Mouse (Mus musculus): ENCODE results near the gene Aunip. TPM values are rescaled to one million over a fixed set of nuclear protein-coding genes. Genes with fewer than 3 reads are reported as not detected.
A peak's percentile ranks its signal among the peaks of the same experiment; 100 is the strongest.
"Not testable (repeated sequence)": the region's sequence is repeated elsewhere in the genome, so short reads cannot be mapped to it uniquely, and the experiment has no call there.

Gene Aunip
- polyA plus RNA-seq, 1 experiment from 2014 or later = 18.0 TPM

- H3K9me3 ChIP-seq = no peaks in the 10 kb centered on the region
- H3K4me2 ChIP-seq (replicated peaks) = no peak overlapping the region
- WGBS = 68% methylated on average over 11 of the region's 11 CpGs
- peaks cover 8% of the 10 kb centered on the region for H3K4me1 ChIP-seq (replicated peaks)
- peak; percentile 51; the same call in 1 of the 2 replicates for ATAC-seq
- no peak overlapping the region for H3K27ac ChIP-seq
- H3K9ac ChIP-seq = no peak overlapping the region
- no peaks in the 10 kb centered on the region for H3K27me3 ChIP-seq (replicated peaks)
- H3K4me3 ChIP-seq (replicated peaks) = no peak overlapping the region
- no peaks in the 10 kb centered on the region for H3K36me3 ChIP-seq
Measured at GRCm38 (mm10) chr4:134489986-134490665, 20.7 kb upstream of the Aunip start.

- ATAC-seq = peak; percentile 26
- Histone ChIP-seq H3K27ac (no peak overlapping the region), H3K27me3 (replicated peaks) (no peaks in the 10 kb centered on the region), H3K4me3 (replicated peaks) (no peak overlapping the region), H3K36me3 (no peaks in the 10 kb centered on the region), H3K4me1 (replicated peaks) (peaks cover 21% of the 10 kb centered on the region), H3K4me2 (replicated peaks) (no peak overlapping the region), H3K9me3 (no peaks in the 10 kb centered on the region), H3K9ac (no peak overlapping the region)
- 56% methylated on average over 6 of the region's 6 CpGs for WGBS
Measured at GRCm38 (mm10) chr4:134491716-134492115, 19.1 kb upstream of the Aunip start.

GRCm38 (mm10) chr4:134494161-134494560 lies 16.6 kb upstream of the Aunip start:
- H3K27me3 ChIP-seq (replicated peaks); H3K4me2 ChIP-seq (replicated peaks); ATAC-seq; H3K27ac ChIP-seq; H3K9ac ChIP-seq; H3K36me3 ChIP-seq; H3K9me3 ChIP-seq; H3K4me3 ChIP-seq (replicated peaks): not testable (repeated sequence)
- H3K4me1 ChIP-seq (replicated peaks) = peaks cover 30% of the 10 kb centered on the region
- WGBS = 93% methylated on average over 6 of the region's 6 CpGs

DNA sequence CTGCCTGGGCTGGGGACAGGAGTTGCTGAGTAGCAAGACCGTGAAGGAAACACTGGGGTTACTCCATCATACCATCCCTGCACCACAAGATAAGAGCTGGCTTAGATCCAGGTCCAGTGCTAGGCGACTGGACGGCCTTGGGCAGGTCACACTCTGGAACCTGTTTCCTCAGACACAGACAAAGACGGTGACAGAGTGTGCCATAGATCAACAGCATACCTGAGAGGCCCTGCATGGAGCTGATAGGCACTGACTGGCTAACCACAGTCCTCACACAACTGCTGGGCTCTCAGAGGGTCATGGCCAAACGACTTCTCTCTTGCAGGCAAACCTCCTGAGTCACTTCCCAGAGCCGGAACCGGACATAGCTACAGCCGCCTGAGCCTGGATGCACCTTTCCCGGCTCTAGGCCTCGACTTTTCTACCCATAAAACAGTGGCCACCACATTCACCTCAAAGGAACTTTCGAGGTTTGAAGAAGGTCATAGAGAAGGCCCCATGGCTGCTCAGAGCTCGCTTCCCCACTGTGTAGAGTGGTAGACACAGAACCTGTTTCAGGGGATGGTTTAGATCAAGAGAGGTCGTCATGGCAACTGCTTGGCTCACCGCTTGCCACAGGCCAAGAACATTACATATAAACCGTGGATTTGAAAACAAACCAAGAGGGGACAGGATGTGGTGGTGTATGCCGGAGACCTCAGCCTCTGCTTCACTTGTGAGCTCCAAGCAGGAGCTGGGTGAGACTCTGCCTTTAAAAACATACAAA lies 15.8 kb upstream of the Aunip start:
- Histone ChIP-seq H3K4me3 (replicated peaks) (no peak overlapping the region), H3K4me2 (replicated peaks) (no peak overlapping the region), H3K36me3 (no peaks in the 10 kb centered on the region), H3K4me1 (replicated peaks) (peaks cover 30% of the 10 kb centered on the region), H3K9ac (no peak overlapping the region), H3K27ac (peak overlapping the region; percentile 58), H3K9me3 (no peaks in the 10 kb centered on the region), H3K27me3 (replicated peaks) (no peaks in the 10 kb centered on the region)
- 56% methylated on average over 16 of the region's 16 CpGs for WGBS
- ATAC-seq = peak; percentile 58

DNA sequence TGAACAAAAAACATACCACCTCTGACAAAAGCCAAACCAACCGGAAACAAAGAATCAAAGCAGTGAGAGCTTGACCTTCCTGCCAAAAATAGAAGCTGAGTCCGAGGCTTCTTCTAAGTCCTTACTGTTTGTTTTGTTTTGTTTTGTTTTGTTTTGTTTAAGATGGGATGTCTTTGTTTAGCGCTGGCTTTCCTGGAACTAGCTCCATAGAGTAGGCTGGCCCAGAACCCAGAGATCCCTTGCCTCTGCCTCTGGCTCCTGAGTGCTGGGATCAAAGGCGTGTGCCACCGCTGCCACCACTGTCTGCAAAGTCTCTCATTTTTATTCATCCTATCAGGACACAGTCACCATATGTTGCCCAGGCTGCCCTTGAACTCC lies 15.3 kb upstream of the Aunip start:
- Histone ChIP-seq H3K4me2 (replicated peaks) (no peak overlapping the region), H3K9ac (no peak overlapping the region), H3K27me3 (replicated peaks) (no peaks in the 10 kb centered on the region), H3K4me1 (replicated peaks) (peaks cover 30% of the 10 kb centered on the region), H3K36me3 (no peaks in the 10 kb centered on the region), H3K9me3 (no peaks in the 10 kb centered on the region), H3K4me3 (replicated peaks) (no peak overlapping the region), H3K27ac (no peak overlapping the region)
- 69% methylated on average over 5 of the region's 5 CpGs for WGBS
- no peak for ATAC-seq

GRCm38 (mm10) chr4:134496595-134497210 lies 14.1 kb upstream of the Aunip start, which contains the start of gene Paqr7:
TSS of gene Paqr7 (plus strand) at chr4:134496697.
- 4% methylated on average over 35 of the region's 35 CpGs for WGBS
- Histone ChIP-seq H3K4me1 (replicated peaks) (peaks cover 30% of the 10 kb centered on the region), H3K4me3 (replicated peaks) (peak within 1 kb of the TSS; percentile 56), H3K27ac (peak within 1 kb of the TSS; percentile 73), H3K9ac (peak within 1 kb of the TSS; percentile 62), H3K4me2 (replicated peaks) (peak within 1 kb of the TSS; percentile 99), H3K27me3 (replicated peaks) (no peaks in the 10 kb centered on the region), H3K36me3 (no peaks in the 10 kb centered on the region), H3K9me3 (no peaks in the 10 kb centered on the region)
- ATAC-seq = peak; percentile 72

DNA sequence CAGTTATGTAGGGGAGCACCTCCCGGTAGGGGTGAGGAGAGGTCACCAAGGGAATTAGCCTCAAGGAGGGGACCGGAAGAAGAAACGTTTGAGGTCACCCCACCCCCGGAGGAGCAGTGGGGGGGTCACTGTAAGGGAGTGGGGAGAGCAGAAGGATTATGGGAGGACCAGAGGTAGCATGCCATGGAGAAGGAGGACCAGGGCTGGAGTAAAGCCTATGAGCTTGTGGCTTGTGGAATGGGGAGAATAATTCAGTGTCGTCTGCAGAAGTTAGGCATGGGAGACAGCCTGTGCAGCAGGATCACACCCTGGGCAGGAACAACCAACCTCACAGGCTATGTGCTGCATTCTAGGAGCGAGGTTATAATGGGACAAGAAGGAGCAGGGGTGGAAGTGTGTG lies 13.6 kb upstream of the Aunip start:
- Histone ChIP-seq H3K4me3 (replicated peaks) (peak overlapping the region; percentile 56), H3K36me3 (no peaks in the 10 kb centered on the region), H3K27me3 (replicated peaks) (no peaks in the 10 kb centered on the region), H3K9me3 (no peaks in the 10 kb centered on the region), H3K9ac (peak overlapping the region; percentile 62), H3K4me1 (replicated peaks) (peaks cover 30% of the 10 kb centered on the region), H3K4me2 (replicated peaks) (peak overlapping the region; percentile 99), H3K27ac (peak overlapping the region; percentile 73)
- peak; percentile 49; the same call in 1 of the 2 replicates for ATAC-seq
- 10% methylated on average over 6 of the region's 6 CpGs for WGBS

DNA sequence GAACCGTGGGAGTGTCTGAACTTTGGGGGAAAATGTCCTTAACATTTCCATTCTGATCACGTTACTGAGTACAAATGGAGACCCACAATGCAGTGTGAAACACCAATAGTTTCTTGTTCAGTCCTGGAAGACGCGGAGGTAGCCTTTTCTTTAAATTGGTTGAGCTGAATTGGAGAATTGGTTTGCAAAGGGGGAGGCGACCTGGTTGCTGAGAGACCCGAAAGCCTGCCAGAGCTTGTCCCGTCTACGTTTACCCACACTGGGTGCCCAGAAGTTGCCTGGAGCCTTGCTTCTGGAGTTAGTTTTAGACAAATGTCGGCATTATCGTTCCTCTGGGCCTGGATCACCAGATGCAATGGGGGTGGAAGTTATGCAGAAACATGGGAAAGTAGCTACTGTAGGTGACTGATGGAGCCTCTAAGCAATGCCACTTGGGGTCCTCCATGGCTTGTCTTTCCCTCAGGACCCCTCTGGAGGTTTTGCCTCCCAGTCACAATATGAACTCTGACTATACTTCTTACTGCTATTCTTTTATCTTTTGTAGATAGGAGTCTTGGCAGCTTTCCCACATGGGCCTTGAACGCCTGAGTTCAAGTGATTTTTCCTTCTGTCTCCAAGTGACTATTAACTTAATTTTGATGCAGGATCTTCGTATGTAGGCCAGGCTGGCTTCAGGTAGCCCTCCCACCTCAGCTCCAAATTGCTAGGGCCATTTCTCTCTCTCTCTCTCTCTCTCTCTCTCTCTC lies 12.6 kb upstream of the Aunip start:
- H3K27ac ChIP-seq = no peak overlapping the region
- H3K27me3 ChIP-seq (replicated peaks) = no peaks in the 10 kb centered on the region
- no peak overlapping the region for H3K9ac ChIP-seq
- 77% methylated on average over 12 of the region's 12 CpGs for WGBS
- no peak for ATAC-seq
- peaks cover 30% of the 10 kb centered on the region for H3K4me1 ChIP-seq (replicated peaks)
- no peaks in the 10 kb centered on the region for H3K9me3 ChIP-seq
- no peak overlapping the region for H3K4me3 ChIP-seq (replicated peaks)
- H3K4me2 ChIP-seq (replicated peaks) = peak overlapping the region; percentile 99
- H3K36me3 ChIP-seq = no peaks in the 10 kb centered on the region

DNA sequence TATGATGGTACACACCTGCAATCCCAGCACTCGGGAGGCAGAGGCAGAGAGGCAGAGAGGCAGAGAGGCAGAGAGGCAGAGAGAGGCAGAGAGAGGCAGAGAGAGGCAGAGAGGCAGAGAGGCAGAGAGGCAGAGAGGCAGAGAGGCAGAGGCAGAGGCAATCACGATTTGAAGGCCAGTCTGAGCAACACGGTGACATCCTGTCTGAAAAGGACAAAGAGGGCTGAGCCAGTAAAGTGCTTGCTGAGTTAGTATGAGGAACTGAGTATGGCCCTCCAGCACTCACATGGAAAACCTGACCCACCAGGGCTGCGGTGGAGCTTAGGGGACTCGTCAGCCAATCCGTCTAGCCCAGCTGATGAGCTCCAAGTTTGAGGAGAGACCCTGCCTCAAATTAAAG lies 11.8 kb upstream of the Aunip start:
- not testable (repeated sequence) for H3K4me3 ChIP-seq (replicated peaks); H3K36me3 ChIP-seq; H3K27ac ChIP-seq; H3K9ac ChIP-seq; H3K27me3 ChIP-seq (replicated peaks); ATAC-seq; H3K4me2 ChIP-seq (replicated peaks); H3K9me3 ChIP-seq
- peaks cover 30% of the 10 kb centered on the region for H3K4me1 ChIP-seq (replicated peaks)
- 86% methylated on average over 6 of the region's 6 CpGs for WGBS

DNA sequence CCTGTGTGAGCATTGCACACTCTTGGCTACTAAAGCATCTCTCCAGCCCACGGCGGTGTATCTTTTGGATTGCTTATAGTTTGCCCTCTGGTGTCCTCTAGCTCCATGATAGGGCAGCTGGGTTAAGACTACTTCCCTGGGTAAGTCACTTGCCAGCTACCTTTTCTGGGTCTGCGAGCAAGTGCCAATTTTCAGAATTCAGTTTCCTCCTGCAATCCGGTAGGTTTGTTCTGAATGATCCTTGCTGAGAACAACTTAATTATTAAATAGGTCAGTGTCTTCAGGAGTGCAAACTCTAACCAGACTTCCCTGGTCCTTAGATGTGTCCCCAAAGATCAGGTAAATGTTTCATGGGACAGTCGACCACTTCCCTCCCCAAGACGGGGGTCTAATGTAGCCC lies 9.7 kb upstream of the Aunip start:
- Histone ChIP-seq H3K36me3 (no peaks in the 10 kb centered on the region), H3K4me2 (replicated peaks) (no peak overlapping the region), H3K9ac (no peak overlapping the region), H3K27ac (no peak overlapping the region), H3K9me3 (no peaks in the 10 kb centered on the region), H3K4me1 (replicated peaks) (peaks cover 16% of the 10 kb centered on the region), H3K4me3 (replicated peaks) (no peak overlapping the region), H3K27me3 (replicated peaks) (no peaks in the 10 kb centered on the region)
- no peak for ATAC-seq
- WGBS = 92% methylated on average over 6 of the region's 6 CpGs

DNA sequence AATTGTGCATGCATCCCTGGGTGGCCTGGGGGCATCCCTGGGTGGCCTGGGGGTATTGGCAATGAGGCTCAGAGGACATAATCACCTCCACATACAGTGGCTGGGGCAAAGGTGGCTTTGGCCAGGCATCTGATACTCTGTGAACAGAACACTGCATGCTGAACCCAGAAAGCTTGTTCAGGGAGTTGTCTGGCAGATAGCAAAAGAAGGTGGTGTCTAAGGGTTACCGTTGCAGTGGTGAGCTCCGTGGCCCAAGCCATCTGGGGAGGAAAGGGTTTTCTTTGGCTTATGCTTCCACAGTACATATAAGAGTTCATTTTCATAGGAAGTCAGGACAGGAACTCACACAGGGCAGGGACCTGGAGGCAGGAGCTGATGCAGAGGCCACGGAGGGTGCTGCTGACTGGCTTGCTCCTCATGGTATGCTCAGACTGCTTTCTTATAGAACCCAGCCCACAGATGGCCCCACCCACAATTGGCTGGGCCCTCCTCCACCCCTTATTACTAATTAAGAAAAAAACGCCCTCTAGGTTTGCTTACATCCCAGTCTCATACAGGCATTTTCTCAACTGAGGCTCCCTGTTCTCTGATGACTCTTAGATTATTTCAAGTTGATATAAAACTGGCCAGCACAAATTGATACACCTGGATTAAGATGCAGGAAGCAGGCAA lies 7.0 kb upstream of the Aunip start:
- H3K4me3 ChIP-seq (replicated peaks) = no peak overlapping the region
- H3K36me3 ChIP-seq = no peaks in the 10 kb centered on the region
- H3K27ac ChIP-seq = no peak overlapping the region
- no peaks in the 10 kb centered on the region for H3K27me3 ChIP-seq (replicated peaks)
- H3K4me2 ChIP-seq (replicated peaks) = no peak overlapping the region
- peak; percentile 38; the same call in 1 of the 2 replicates for ATAC-seq
- 77% methylated on average over 4 of the region's 4 CpGs for WGBS
- no peaks in the 10 kb centered on the region for H3K4me1 ChIP-seq (replicated peaks)
- no peaks in the 10 kb centered on the region for H3K9me3 ChIP-seq
- no peak overlapping the region for H3K9ac ChIP-seq

Data from intestine, embryonic 15.5 days (tissue).